Mouse (Mus musculus) ES-Bruce4 (cell line): ENCODE data around the gene Hsf2bp. TPM values are rescaled to one million over a fixed set of nuclear protein-coding genes. Genes with fewer than 3 reads are reported as not detected.

Source experiments
- H3K27ac ChIP-seq: 2 replicates; pipeline ENCODE4 v1.5.1; 2012; ENCODE audit warnings: low read length, inconsistent platforms; ENCODE audit not compliant: insufficient read depth
- H3K27me3 ChIP-seq: 2 replicates; pipeline ENCODE4 v1.6.1; 2012; ENCODE audit warnings: mild to moderate bottlenecking, low read length, inconsistent platforms; ENCODE audit not compliant: control insufficient read depth, poor library complexity, insufficient read depth, severe bottlenecking
- H3K36me3 ChIP-seq: 2 replicates; pipeline ENCODE4 v1.6.1; 2012; ENCODE audit warnings: inconsistent platforms, mild to moderate bottlenecking, low read length, moderate library complexity; ENCODE audit not compliant: control insufficient read depth, poor library complexity, insufficient read depth, severe bottlenecking
- H3K4me1 ChIP-seq: one replicate; pipeline ENCODE4 v1.8.1; 2011; ENCODE audit warnings: low read length; ENCODE audit not compliant: control insufficient read depth, insufficient read depth
- H3K4me3 ChIP-seq: 2 replicates; pipeline ENCODE4 v1.5.1; 2011; ENCODE audit warnings: low read depth, mild to moderate bottlenecking, low read length
- H3K9ac ChIP-seq: 2 replicates; pipeline ENCODE4 v1.6.1; 2012; ENCODE audit warnings: low read depth, mild to moderate bottlenecking, inconsistent platforms; ENCODE audit not compliant: poor library complexity, severe bottlenecking
- H3K9me3 ChIP-seq: replicated peaks from 2 replicates; pipeline ENCODE4 v1.6.1; 2012; ENCODE audit warnings: mild to moderate bottlenecking, low read length, inconsistent platforms; ENCODE audit not compliant: control insufficient read depth, poor library complexity, insufficient read depth, severe bottlenecking
- CTCF ChIP-seq: IDR thresholded peaks from one replicate; pipeline ENCODE4 v1.8.1; 2011; ENCODE audit warnings: low read depth, low read length
- EP300 ChIP-seq: IDR thresholded peaks from 2 replicates; pipeline ENCODE4 v1.6.1; 2011; ENCODE audit warnings: low read depth, low read length; ENCODE audit not compliant: insufficient read depth
- POLR2A ChIP-seq: IDR thresholded peaks from one replicate; pipeline ENCODE4 v1.8.1; 2011; ENCODE audit warnings: low read length; ENCODE audit not compliant: insufficient read depth
- polyA plus RNA-seq: library from polyadenylated mRNA; stranded (reverse); fragments of >200 nt; gene quantifications from 2 replicates; pipeline ENCODE4 v1.2.4, GENCODE M21; 2011; ENCODE audit warnings: low read depth; ENCODE audit not compliant: missing spikeins, insufficient read depth, insufficient read length

Gene Hsf2bp
- polyA plus RNA-seq, 1 experiment: 55.0 TPM

- Histone ChIP-seq H3K9me3 (no peaks in the 10 kb centered on the region), H3K27ac (no peak overlapping the region), H3K36me3 (no peaks in the 10 kb centered on the region), H3K4me3 (no peak overlapping the region), H3K9ac (no peak overlapping the region), H3K27me3 (no peaks in the 10 kb centered on the region), H3K4me1 (peaks cover 8% of the 10 kb centered on the region)
- TF ChIP-seq POLR2A: no peak
- no peak for TF ChIP-seq CTCF
- no peak for TF ChIP-seq EP300
Measured at GRCm38 (mm10) chr17:31901461-31902204, 134.5 kb downstream of the Hsf2bp start.

- Histone ChIP-seq H3K36me3 (no peaks in the 10 kb centered on the region), H3K4me3 (no peak overlapping the region), H3K9me3 (no peaks in the 10 kb centered on the region), H3K9ac (no peak overlapping the region), H3K27me3 (no peaks in the 10 kb centered on the region), H3K27ac (peak overlapping the region; percentile 12), H3K4me1 (peaks cover 8% of the 10 kb centered on the region)
- no peak for TF ChIP-seq CTCF
- peak; percentile 79 for TF ChIP-seq EP300
Measured at GRCm38 (mm10) chr17:31898941-31899340, 137.2 kb downstream of the Hsf2bp start.

GRCm38 (mm10) chr17:31897186-31897793, 138.9 kb downstream of the Hsf2bp start:
- Histone ChIP-seq H3K4me1 (peaks cover 8% of the 10 kb centered on the region), H3K27me3 (no peaks in the 10 kb centered on the region), H3K9ac (no peak overlapping the region), H3K27ac (no peak overlapping the region), H3K4me3 (no peak overlapping the region), H3K36me3 (no peaks in the 10 kb centered on the region), H3K9me3 (no peaks in the 10 kb centered on the region)
- no peak for TF ChIP-seq POLR2A
- no peak for TF ChIP-seq CTCF

- H3K9me3 ChIP-seq: no peaks in the 10 kb centered on the region
- H3K4me1 ChIP-seq: peaks cover 8% of the 10 kb centered on the region
- no peak overlapping the region for H3K4me3 ChIP-seq
- TF ChIP-seq CTCF (no peak), EP300 (no peak), POLR2A (no peak)
- no peak overlapping the region for H3K27ac ChIP-seq
- H3K9ac ChIP-seq: no peak overlapping the region
- no peaks in the 10 kb centered on the region for H3K36me3 ChIP-seq
- no peaks in the 10 kb centered on the region for H3K27me3 ChIP-seq
Measured at GRCm38 (mm10) chr17:31896751-31897150, 139.4 kb downstream of the Hsf2bp start.

- H3K4me1 ChIP-seq: peaks cover 8% of the 10 kb centered on the region
- H3K9me3 ChIP-seq: no peaks in the 10 kb centered on the region
- no peak for TF ChIP-seq CTCF
- TF ChIP-seq EP300: no peak
- TF ChIP-seq POLR2A: no peak
- no peaks in the 10 kb centered on the region for H3K36me3 ChIP-seq
- H3K9ac ChIP-seq: no peak overlapping the region
- H3K27me3 ChIP-seq: no peaks in the 10 kb centered on the region
- no peak overlapping the region for H3K4me3 ChIP-seq
- H3K27ac ChIP-seq: no peak overlapping the region
Measured at GRCm38 (mm10) chr17:31896311-31896710, 139.8 kb downstream of the Hsf2bp start.

Other genes with a start within 250 kb of the Hsf2bp start
- 45.1 and 48.4 TPM in 2 replicates for gene Sik1, start 180.5 kb downstream of the Hsf2bp start, polyA plus RNA-seq
- gene Rrp1b, start 249 bp downstream of the Hsf2bp start, polyA plus RNA-seq: 109 and 111 TPM in 2 replicates
- gene Notch3, start 130.5 kb upstream of the Hsf2bp start, polyA plus RNA-seq: 75.6 and 83.8 TPM in 2 replicates
- gene Ephx3, start 153.2 kb upstream of the Hsf2bp start, polyA plus RNA-seq: 0.76 and 1.3 TPM in 2 replicates
- gene Brd4, start 248.4 kb upstream of the Hsf2bp start, polyA plus RNA-seq: 190 and 191 TPM in 2 replicates